Mouse (Mus musculus): ENCODE measurements around the gene Dnah5.

DNA sequence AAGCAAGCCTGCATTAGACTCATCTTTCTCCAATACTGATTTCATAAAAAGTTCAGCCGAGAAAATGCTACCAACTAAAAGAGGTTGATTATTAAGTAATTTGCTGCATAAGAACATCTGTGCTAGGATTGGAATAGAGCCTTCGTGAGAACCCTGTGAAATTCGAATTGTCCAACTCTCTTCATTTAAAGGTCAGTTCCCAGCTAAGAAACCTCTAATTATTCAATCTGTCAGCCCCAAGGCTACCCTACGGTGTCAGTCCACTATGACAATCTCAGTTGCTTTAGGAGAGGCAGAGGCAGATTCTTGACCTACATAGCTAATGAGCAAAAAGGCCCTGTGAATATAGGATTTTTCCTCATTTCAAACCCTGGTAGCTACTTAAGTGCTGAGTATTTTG lies 191.9 kb downstream of the Dnah5 start:
- TF ChIP-seq POLR2A (IDR thresholded peaks at IDR 0.05; ENCODE audit: borderline replicate concordance, extremely low read depth, insufficient read depth, insufficient read length, poor library complexity, severe bottlenecking) (no peak), CTCF (IDR thresholded peaks at IDR 0.05; ENCODE audit: borderline replicate concordance, extremely low read depth, insufficient read depth, insufficient read length) (no peak)

Measured in brain, embryonic 14.5 days (tissue).